Mouse (Mus musculus): Measurements from ENCODE around the gene Nectin1. TPM values are rescaled to one million over a fixed set of nuclear protein-coding genes. Genes with fewer than 3 reads are reported as not detected.

The Nectin1 gene
- total and polyA plus RNA-seq, 3 experiments: 0.26 to 1.9 (median 1.8) TPM

GRCm38 (mm10) chr9:43807565-43807964, 63.8 kb downstream of the Nectin1 start:
- Histone ChIP-seq H3K79me2 (replicated peaks; ENCODE audit: control insufficient read depth, extremely low read depth, insufficient read depth, poor library complexity, severe bottlenecking) (no peaks in the 10 kb centered on the region), H3K4me2 (ENCODE audit: insufficient read depth, low read depth, poor library complexity, severe bottlenecking) (no peak overlapping the region), H3K9me3 (replicated peaks; ENCODE audit: low read length) (no peaks in the 10 kb centered on the region), H3K9ac (ENCODE audit: insufficient read depth, low read depth) (no peak overlapping the region), H3K36me3 (replicated peaks in 1 of 2; ENCODE audit: control insufficient read depth in 1 of 2, insufficient read depth in 1 of 2, low read length in 1 of 2) (peaks cover 0 to 15% of the 10 kb centered on the region in 2 experiments), H3K4me3 (replicated peaks in 1 of 3; ENCODE audit: low read depth in 2 of 3, low read length in 2 of 3, poor library complexity in 1 of 3) (no peak overlapping the region), H3K27ac (ENCODE audit: insufficient read depth, low read depth) (no peak overlapping the region), H3K27me3 (replicated peaks) (peaks cover 3% of the 10 kb centered on the region), H3K4me1 (ENCODE audit: control insufficient read depth in 1 of 2, insufficient read depth in 2 of 2) (peaks cover 0 to 5% of the 10 kb centered on the region in 2 experiments; a peak in 1 of 4 replicates)
- in situ Hi-C loops (cut with MboI; ENCODE audit: low pct_ligation_motif_present, low pct_unique_long_range_greater_than_20kb, low sequenced_read_pairs): no loop called here
- dilution Hi-C loops (cut with MboI; ENCODE audit: extremely low pct_ligation_motif_present, extremely low pct_unique_long_range_greater_than_20kb, low sequenced_read_pairs): no loop called here
- no peak for DNase-seq (ENCODE audit: extremely low read depth)
- TF ChIP-seq EP300 (IDR thresholded peaks at IDR 0.05; ENCODE audit: low read length) (no peak), CTCF (conservative IDR thresholded peaks at IDR 0.05 in 1 of 2, IDR thresholded peaks at IDR 0.05 in 1 of 2; ENCODE audit: low read depth in 2 of 2, low read length in 2 of 2) (no peak)

GRCm38 (mm10) chr9:43808099-43808498, 64.3 kb downstream of the Nectin1 start:
- no peak overlapping the region for H3K4me3 ChIP-seq (replicated peaks in 1 of 3; ENCODE audit: low read depth in 2 of 3, low read length in 2 of 3, poor library complexity in 1 of 3)
- no peaks in the 10 kb centered on the region for H3K9me3 ChIP-seq (replicated peaks; ENCODE audit: low read length)
- no peak for DNase-seq (ENCODE audit: extremely low read depth)
- H3K27me3 ChIP-seq (replicated peaks): peaks cover 3% of the 10 kb centered on the region
- peaks cover 0 to 14% of the 10 kb centered on the region in 2 experiments for H3K36me3 ChIP-seq (replicated peaks in 1 of 2; ENCODE audit: control insufficient read depth in 1 of 2, insufficient read depth in 1 of 2, low read length in 1 of 2)
- in situ Hi-C loops (cut with MboI; ENCODE audit: low pct_ligation_motif_present, low pct_unique_long_range_greater_than_20kb, low sequenced_read_pairs): no loop called here
- dilution Hi-C loops (cut with MboI; ENCODE audit: extremely low pct_ligation_motif_present, extremely low pct_unique_long_range_greater_than_20kb, low sequenced_read_pairs): no loop called here
- H3K79me2 ChIP-seq (replicated peaks; ENCODE audit: control insufficient read depth, extremely low read depth, insufficient read depth, poor library complexity, severe bottlenecking): no peaks in the 10 kb centered on the region
- no peak overlapping the region for H3K9ac ChIP-seq (ENCODE audit: insufficient read depth, low read depth)
- TF ChIP-seq IRF4 (IDR thresholded peaks at IDR 0.05; ENCODE audit: low read depth, low read length): no peak
- TF ChIP-seq E2F4 (IDR thresholded peaks at IDR 0.05; ENCODE audit: insufficient replicate concordance, low read depth, low read length): no peak
- TF ChIP-seq ZKSCAN1 (IDR thresholded peaks at IDR 0.05; ENCODE audit: borderline replicate concordance, low read depth, low read length): no peak
- no peak for TF ChIP-seq POLR2AphosphoS2 (IDR thresholded peaks at IDR 0.05; ENCODE audit: low read depth, low read length)
- no peak for TF ChIP-seq CHD1 (IDR thresholded peaks at IDR 0.05; ENCODE audit: low read depth, low read length)
- TF ChIP-seq MAX (IDR thresholded peaks at IDR 0.05; ENCODE audit: low read length): no peak
- no peak for TF ChIP-seq TCF12 (IDR thresholded peaks at IDR 0.05; ENCODE audit: low read depth, low read length)
- no peak for TF ChIP-seq NELFE (IDR thresholded peaks at IDR 0.05; ENCODE audit: low read depth, low read length)
- TF ChIP-seq MXI1 (IDR thresholded peaks at IDR 0.05; ENCODE audit: low read depth, low read length): no peak
- no peak for TF ChIP-seq BHLHE40 (IDR thresholded peaks at IDR 0.05; ENCODE audit: low read depth, low read length)
- no peak for TF ChIP-seq EP300 (IDR thresholded peaks at IDR 0.05; ENCODE audit: low read length)
- no peak for TF ChIP-seq NRF1 (IDR thresholded peaks at IDR 0.05; ENCODE audit: low read depth, low read length)
- TF ChIP-seq PAX5 (IDR thresholded peaks at IDR 0.05; ENCODE audit: low read length): no peak
- no peak for TF ChIP-seq ZMIZ1 (IDR thresholded peaks at IDR 0.05; ENCODE audit: low read depth, low read length)
- TF ChIP-seq POLR2A (IDR thresholded peaks at IDR 0.05; ENCODE audit: low read depth, low read length): no peak
- H3K4me2 ChIP-seq (ENCODE audit: insufficient read depth, low read depth, poor library complexity, severe bottlenecking): no peak overlapping the region
- H3K4me1 ChIP-seq (ENCODE audit: control insufficient read depth in 1 of 2, insufficient read depth in 2 of 2): peaks cover 0 to 5% of the 10 kb centered on the region in 2 experiments; a peak in 1 of 4 replicates
- H3K27ac ChIP-seq (ENCODE audit: insufficient read depth, low read depth): no peak overlapping the region
